Mouse (Mus musculus) thymus, postnatal 4 days (tissue): Measurements from ENCODE around the gene Bri3bp.

Source experiments
- DNase-seq: peaks from one replicate; pipeline ENCODE4 v3.0.0; 2021

The Bri3bp gene

DNA sequence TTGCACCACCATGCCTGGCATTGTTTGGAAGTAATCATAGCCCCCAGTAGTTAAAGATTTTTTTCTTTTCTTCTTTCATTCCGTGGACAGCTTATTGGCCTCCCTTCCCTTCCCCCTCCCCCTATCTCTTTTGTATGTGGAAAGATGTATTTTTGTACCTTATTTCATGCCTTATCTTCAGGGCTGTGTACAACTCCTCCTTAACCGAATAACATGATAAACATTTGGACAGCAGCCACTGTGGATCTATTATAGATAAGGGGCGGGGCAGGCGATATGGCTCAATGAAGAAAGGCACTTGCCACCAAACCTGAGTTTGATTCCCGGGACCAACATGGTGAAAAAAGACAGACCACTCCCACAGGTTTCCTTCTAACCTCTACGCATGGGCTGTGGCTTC lies 16.2 kb downstream of the Bri3bp start:
- DNase-seq: no peak

DNA sequence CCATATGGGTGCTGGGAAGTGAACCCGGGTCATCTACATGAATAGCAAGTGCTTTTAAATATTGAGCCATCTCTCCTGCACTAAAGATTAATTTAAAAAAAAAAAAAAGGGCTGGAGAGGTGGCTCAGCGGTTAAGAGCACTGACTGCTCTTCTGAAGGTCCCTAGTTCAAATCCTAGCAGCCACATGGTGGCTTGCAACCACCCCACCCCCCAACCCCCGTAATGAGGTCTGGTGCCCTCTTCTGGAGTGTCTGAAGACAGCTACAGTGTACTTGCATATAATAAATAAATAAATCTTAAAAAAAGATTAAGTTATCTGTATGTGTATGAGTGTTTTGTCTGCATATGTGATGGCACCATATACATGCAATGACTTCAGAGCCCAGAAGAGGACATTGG lies 19.2 kb downstream of the Bri3bp start:
- DNase-seq: no peak

GRCm38 (mm10) chr5:125461868-125462445 lies 20.6 kb downstream of the Bri3bp start:
- DNase-seq: peak; percentile 83

GRCm38 (mm10) chr5:125465192-125465591 lies 23.8 kb downstream of the Bri3bp start:
- no peak for DNase-seq

GRCm38 (mm10) chr5:125465701-125466106 lies 24.3 kb downstream of the Bri3bp start:
- peak; percentile 94 for DNase-seq

- no peak for DNase-seq
Measured at GRCm38 (mm10) chr5:125466483-125466882, 25.1 kb downstream of the Bri3bp start.

GRCm38 (mm10) chr5:125467261-125467660 lies 25.9 kb downstream of the Bri3bp start:
- no peak for DNase-seq

- no peak for DNase-seq
Measured at GRCm38 (mm10) chr5:125470713-125471112, 29.3 kb downstream of the Bri3bp start.

GRCm38 (mm10) chr5:125472796-125473475 lies 31.6 kb downstream of the Bri3bp start:
- no peak for DNase-seq

GRCm38 (mm10) chr5:125475030-125475429 lies 33.7 kb downstream of the Bri3bp start:
- no peak for DNase-seq

- DNase-seq: peak; percentile 99
Measured at GRCm38 (mm10) chr5:125475601-125476285, 34.4 kb downstream of the Bri3bp start, which contains the start of gene Aacs. Gene Aacs (plus strand): TSS chr5:125475814.

DNA sequence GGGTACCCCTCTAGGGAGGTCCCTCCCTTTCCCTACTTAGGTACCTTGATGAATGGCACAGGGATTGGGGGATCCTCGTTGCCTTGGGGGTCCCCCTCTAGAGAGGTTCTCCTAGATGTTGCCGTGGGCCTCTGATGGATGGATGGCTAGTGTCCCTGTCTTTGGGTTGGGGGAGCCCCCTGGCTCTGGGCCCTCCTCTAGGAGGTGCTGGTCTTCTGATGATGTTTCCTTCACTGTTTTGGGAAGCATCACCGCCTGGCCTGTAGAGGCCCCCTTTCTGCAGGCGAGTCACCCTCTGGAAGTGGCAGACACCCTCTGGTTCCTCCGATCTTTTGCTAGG lies 34.9 kb downstream of the Bri3bp start:
- DNase-seq: no peak

DNA sequence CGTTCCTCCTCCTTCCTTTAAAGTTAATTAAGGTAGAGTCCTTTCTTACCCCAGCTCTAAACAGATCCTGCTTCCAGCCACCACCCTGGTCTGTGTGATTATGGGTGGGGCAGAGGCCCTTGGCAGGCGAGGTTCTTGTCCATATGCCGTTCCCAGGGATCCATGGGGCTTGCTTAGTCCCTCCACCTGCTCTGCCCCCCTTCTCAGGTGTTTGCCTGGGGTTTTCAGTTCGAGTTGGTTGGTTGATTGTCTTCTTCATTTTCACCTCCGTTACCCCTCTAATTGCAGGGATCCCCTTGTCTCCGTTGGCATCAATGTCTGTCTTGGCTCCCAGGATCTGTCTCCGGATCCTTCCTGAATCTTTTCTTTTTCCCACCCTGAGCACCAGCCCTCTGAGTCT lies 35.4 kb downstream of the Bri3bp start:
- DNase-seq: no peak

- no peak for DNase-seq
Measured at GRCm38 (mm10) chr5:125477533-125477932, 36.2 kb downstream of the Bri3bp start.

DNA sequence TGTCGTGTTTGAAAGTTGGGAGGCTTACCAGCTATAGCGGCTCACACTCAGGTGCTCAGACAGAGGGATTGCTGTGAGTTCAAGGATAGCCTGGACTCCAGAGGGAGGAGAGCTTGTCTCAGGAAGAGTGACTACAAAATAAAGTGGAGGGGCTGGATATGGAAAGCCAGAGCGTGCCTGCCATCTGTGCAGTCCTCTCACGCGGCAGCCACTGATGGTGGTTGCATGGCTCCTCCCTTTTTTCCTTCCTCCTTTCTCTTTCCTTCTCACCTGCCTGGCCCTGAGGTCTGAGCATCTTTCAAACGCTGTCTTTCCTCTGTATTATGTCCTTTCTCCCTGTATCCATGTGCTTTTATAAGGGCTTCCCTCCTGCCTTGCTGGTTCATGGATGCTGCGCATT lies 36.7 kb downstream of the Bri3bp start:
- DNase-seq: no peak

DNA sequence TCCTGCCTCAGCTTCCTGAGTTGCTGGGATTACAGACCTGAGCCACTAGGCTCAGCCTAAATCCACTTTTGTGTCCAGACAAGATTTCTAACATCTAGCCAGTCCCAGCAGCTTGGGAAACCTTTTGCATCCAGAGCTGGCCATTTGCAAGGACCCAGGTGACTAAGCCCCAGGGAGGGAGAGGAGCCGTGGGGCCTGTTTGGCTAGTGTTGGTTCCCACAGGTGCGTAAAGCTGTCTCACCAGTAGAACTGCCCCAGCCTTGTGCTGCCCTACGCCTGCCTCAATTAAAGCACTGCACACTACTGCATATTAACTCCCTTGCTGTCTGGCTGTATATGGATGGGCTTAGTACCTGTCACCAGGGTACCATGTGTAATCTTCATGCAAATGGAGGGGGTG lies 38.0 kb downstream of the Bri3bp start:
- DNase-seq: no peak

- no peak for DNase-seq
Measured at GRCm38 (mm10) chr5:125480434-125481231, 39.3 kb downstream of the Bri3bp start.

GRCm38 (mm10) chr5:125482474-125482873 lies 41.1 kb downstream of the Bri3bp start:
- DNase-seq: no peak

DNA sequence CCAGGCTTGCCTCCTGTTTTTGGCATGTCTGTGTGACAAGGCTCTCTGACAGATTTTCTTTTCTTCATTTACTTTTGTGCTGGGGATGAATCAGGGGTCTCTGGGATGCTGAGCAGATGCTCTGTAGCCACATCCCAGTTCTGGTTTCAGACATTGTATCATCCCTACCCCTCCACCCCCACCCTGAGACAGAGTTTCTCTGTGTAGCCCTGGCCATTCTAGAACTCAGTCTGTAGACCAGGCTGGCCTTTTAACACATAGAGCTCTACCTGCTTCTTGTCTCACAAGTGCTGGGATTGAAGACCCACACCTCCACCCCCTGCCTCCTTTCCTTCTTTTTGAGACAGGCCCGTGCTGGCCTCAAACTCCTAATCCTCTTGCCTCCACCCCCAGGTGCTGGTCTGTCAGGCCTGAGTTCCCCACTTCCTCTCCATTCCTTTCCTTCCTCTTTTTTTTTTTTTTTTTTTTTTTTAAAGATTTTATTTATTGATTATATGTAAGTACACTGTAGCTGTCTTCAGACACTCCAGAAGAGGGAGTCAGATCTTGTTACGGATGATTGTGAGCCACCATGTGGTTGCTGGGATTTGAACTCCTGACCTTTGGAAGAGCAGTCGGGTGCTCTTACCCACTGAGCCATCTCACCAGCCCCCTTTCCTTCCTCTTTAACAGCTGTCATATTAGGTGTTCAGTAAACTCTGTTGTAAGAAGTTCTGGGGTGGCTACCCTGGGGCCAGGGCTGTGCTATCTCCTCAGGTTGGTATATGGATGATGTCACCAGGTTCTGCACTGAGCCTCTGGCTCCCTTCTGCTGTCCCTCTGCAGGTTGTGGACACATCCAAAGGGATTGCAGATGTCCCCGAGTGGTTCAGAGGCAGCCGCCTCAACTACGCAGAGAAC lies 42.6 kb downstream of the Bri3bp start:
- no peak for DNase-seq

DNA sequence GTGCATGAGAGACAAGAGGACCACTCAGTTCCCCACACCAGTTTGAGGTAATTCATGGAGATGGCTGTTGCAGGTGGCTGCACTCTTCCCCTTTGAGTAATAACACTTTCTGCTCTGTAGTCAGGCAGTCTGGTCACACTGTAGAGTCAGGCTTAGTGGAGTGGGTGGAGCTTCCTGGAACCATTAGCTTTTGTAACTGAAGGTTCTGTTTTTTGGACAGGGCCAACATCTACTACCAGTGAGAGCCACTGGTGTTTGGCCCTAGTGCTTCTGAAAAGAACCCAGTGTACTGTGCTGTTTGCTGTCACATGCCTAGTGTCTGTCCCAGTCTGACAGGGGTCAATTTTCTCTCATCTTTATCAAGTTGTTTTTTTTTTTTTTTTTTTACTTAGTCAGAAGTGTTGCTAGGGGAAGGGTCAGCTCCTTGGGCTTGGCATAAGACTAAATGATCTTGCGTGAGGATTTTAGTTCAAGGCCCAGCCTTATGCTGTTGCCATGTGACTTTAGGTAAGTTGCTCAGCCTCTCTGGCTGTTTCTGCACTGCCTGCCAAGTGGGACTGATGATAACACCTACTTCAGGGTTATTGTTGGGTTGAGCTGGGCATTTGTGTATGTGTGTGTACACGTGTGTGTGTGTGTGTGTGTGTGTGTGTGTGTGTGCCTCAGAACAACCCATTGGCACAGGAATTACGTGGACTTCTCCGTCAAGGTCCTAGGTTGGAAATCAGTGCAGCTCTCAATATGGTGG lies 43.8 kb downstream of the Bri3bp start:
- DNase-seq: no peak

DNA sequence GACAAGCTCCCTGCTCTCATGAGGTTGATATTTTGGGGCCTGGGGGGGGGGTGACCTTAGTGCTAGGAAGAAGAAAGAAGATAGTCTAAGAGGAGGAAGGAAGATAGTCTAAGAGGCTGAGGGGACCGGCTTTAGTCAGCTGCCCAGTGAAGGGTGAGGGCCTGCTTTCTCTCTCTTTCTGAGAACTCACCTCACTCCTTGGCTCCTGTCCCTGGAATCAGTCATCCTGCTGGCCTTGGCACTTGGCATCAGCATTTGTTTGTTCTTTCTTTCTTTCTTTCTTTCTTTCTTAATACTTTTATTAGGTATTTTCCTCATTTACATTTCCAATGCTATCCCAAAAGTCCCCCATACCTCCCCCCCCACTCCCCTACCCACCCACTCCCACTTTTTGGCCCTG lies 44.7 kb downstream of the Bri3bp start:
- no peak for DNase-seq
